21 mouse cellular contexts compared by ENCODE assay signal in the genomic region with DNA sequence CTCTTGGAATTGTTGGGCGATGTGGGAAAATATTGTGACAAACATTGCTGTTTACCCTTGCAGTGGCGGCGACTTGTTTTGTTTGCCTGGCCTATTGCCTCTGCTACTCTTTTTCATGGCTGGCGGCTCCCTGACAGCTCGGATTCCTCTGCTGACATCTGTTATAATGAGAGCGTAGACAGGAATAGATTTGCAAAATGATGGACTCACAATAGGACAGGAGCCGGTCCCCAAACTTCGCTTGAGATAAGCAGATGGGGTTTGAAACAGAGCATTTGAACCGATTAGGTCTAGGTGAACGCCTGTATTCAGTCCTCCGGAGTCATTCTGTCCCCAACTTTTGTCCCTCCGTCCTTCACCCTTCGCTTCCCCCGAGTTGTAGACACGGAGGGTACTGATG. TPM values are rescaled to one million over a fixed set of nuclear protein-coding genes. Genes with fewer than 3 reads are reported as not detected.
A peak's percentile ranks its signal among the peaks of the same experiment; 100 is the strongest.
DNase-seq lines count a peak whose midpoint lies in the region; ATAC-seq and TF ChIP-seq lines count a peak whose summit lies in the region.
"Had no signal": no experiment of that assay in that cellular context is flagged by ENCODE, and none has a peak within 500 bp of the region (broad histone marks: within the 10 kb centered on the region; RNA-seq: fewer than 3 reads in every experiment).

No protein-coding gene starts in this region.

- H3K4me1 ChIP-seq in forebrain, embryonic 12.5 days = peaks cover 27% of the 10 kb centered on the region
- peaks cover 19% of the 10 kb centered on the region for H3K4me1 ChIP-seq in hindbrain, embryonic 15.5 days (replicated peaks)
- no peaks in the 10 kb centered on the region for H3K4me1 ChIP-seq in midbrain, postnatal 0 days (ENCODE audit: insufficient read depth, low read length)
- H3K4me1 ChIP-seq: megakaryocyte, embryonic 14.5 days had no signal

- intact Hi-C loops in left cerebral cortex, adult 2 months (cut with DNase I) = no loop called here

- H3K27me3 ChIP-seq in forebrain, embryonic 12.5 days = peaks cover 5% of the 10 kb centered on the region; the same call in 1 of the 2 replicates
- no peaks in the 10 kb centered on the region for H3K27me3 ChIP-seq in hindbrain, embryonic 15.5 days
- no peaks in the 10 kb centered on the region for H3K27me3 ChIP-seq in midbrain, postnatal 0 days (ENCODE audit: insufficient read depth, low read length)
- H3K27me3 ChIP-seq: CH12.LX; liver, embryonic 12.5 days had no signal

- H3K36me3 ChIP-seq in forebrain, embryonic 12.5 days (replicated peaks) = no peaks in the 10 kb centered on the region
- no peaks in the 10 kb centered on the region for H3K36me3 ChIP-seq in hindbrain, embryonic 15.5 days
- no peaks in the 10 kb centered on the region for H3K36me3 ChIP-seq in midbrain, postnatal 0 days (ENCODE audit: insufficient read depth, low read length)
- H3K36me3 ChIP-seq: liver, embryonic 12.5 days had no signal

- TF ChIP-seq CTCF in midbrain, postnatal 0 days (IDR thresholded peaks at IDR 0.05) = no peak
- no peak for TF ChIP-seq CTCF in left cerebral cortex, adult 2 months (IDR thresholded peaks at IDR 0.05)

- H3K9me3 ChIP-seq in forebrain, embryonic 12.5 days = no peaks in the 10 kb centered on the region
- H3K9me3 ChIP-seq in hindbrain, embryonic 15.5 days = no peaks in the 10 kb centered on the region
- H3K9me3 ChIP-seq in midbrain, postnatal 0 days (ENCODE audit: low read length) = no peaks in the 10 kb centered on the region
- H3K9me3 ChIP-seq: liver, embryonic 12.5 days had no signal

- DNase-seq in embryo, embryonic 10.5 days (ENCODE audit: low spot score) = peak; percentile 37
- DNase-seq in embryo, embryonic 11 days = no peak
- peak; percentile 17 for DNase-seq in midbrain, postnatal 0 days (ENCODE audit: low spot score)
- DNase-seq in ovary, postnatal 36 days (ENCODE audit: low spot score) = no peak
- no peak for DNase-seq in left cerebral cortex, adult 2 months (ENCODE audit: extremely low spot score in 1 of 2, low spot score in 2 of 2)
- DNase-seq in heart, adult 8-10 months (ENCODE audit: low spot score) = no peak
- DNase-seq: cerebellum, adult 18-20 months; heart, adult 2 months; right cerebral cortex, postnatal 25 days; thymus, adult 18-20 months had no signal

- H3K9ac ChIP-seq in forebrain, embryonic 12.5 days = no peak overlapping the region
- no peak overlapping the region for H3K9ac ChIP-seq in hindbrain, embryonic 15.5 days
- H3K9ac ChIP-seq in midbrain, postnatal 0 days (replicated peaks; ENCODE audit: low read length, poor library complexity, severe bottlenecking) = no peak overlapping the region
- H3K9ac ChIP-seq: liver, embryonic 12.5 days had no signal

- H3K4me3 ChIP-seq in forebrain, embryonic 12.5 days (replicated peaks) = no peak overlapping the region
- no peak overlapping the region for H3K4me3 ChIP-seq in hindbrain, embryonic 15.5 days
- no peak overlapping the region for H3K4me3 ChIP-seq in midbrain, postnatal 0 days (ENCODE audit: low read depth, low read length)
- H3K4me3 ChIP-seq in left cerebral cortex, adult 2 months = no peak overlapping the region
- H3K4me3 ChIP-seq: heart, adult 2 months; liver, embryonic 12.5 days; megakaryocyte, embryonic 14.5 days had no signal

- ATAC-seq in forebrain, embryonic 12.5 days (ENCODE audit: low FRiP score) = peak; percentile 53
- peak; percentile 43 for ATAC-seq in hindbrain, embryonic 15.5 days (ENCODE audit: low FRiP score, low read depth)
- no peak for ATAC-seq in midbrain, postnatal 0 days (ENCODE audit: low FRiP score)
- ATAC-seq: liver, embryonic 12.5 days had no signal

- 34% methylated on average over 15 of the region's 15 CpGs for WGBS in forebrain, embryonic 12.5 days
- WGBS in hindbrain, embryonic 15.5 days = 13% methylated on average over 15 of the region's 15 CpGs
- 45% methylated on average over 15 of the region's 15 CpGs for WGBS in midbrain, postnatal 0 days

- 0 out of 2 replicates have a peak overlapping the region, but pooled peaks have one; percentile 1 for H3K27ac ChIP-seq in forebrain, embryonic 12.5 days
- no peak overlapping the region for H3K27ac ChIP-seq in hindbrain, embryonic 15.5 days (replicated peaks)
- no peak overlapping the region for H3K27ac ChIP-seq in midbrain, postnatal 0 days (ENCODE audit: low read depth, low read length)
- H3K27ac ChIP-seq in left cerebral cortex, adult 2 months = no peak overlapping the region
- H3K27ac ChIP-seq: heart, adult 2 months; liver, embryonic 12.5 days had no signal

- H3K4me2 ChIP-seq in forebrain, embryonic 12.5 days = peak overlapping the region; percentile 3; the same call in 1 of the 2 replicates
- H3K4me2 ChIP-seq in hindbrain, embryonic 15.5 days = peak overlapping the region; percentile 25
- H3K4me2 ChIP-seq in midbrain, postnatal 0 days (ENCODE audit: low read depth, low read length, poor library complexity, severe bottlenecking) = no peak overlapping the region
- H3K4me2 ChIP-seq: liver, embryonic 12.5 days had no signal

RNA-seq across cellular contexts. Expression of a gene that starts 22.0 kb away (rescaled TPM):
- 0.27 TPM in 1 of 2 replicates, not detected in the other for polyA plus RNA-seq in forebrain, embryonic 12.5 days (2016; fragmentation: Nextera tagmentation; extraction: Ambion mirVana)
- 0.21 TPM in 1 of 2 replicates, not detected in the other for polyA plus RNA-seq in hindbrain, embryonic 15.5 days (2015; fragmentation: Nextera tagmentation; extraction: Ambion mirVana)
- not detected in 2 replicates for total RNA-seq in midbrain, postnatal 0 days (2014; rRNA removed)
- 0.27 and 0.34 TPM in 2 replicates for polyA plus RNA-seq in midbrain, postnatal 0 days (2015; fragmentation: Nextera tagmentation; extraction: Ambion mirVana)
- total RNA-seq in left cerebral cortex, adult 2 months (2021) = not detected
- under 1 TPM in 3 of 4 experiments, not detected in 1; 0.19 to 0.34 (median 0.29) TPM for total RNA-seq in heart, adult 8-10 months (2022)
- total RNA-seq: CH12.LX; common myeloid progenitor, adult 5-6 weeks; heart, adult 2 months; hematopoietic stem cell, adult 5-6 weeks; layer of hippocampus, adult 8-10 months; left cerebral cortex, postnatal 36 days had no signal
- polyA plus RNA-seq: kidney, embryonic 14.5 days; liver, embryonic 12.5 days; lung, embryonic 16.5 days had no signal

RNA-seq across cellular contexts. Expression of a gene that starts 28.0 kb away (rescaled TPM):
- 0.10 TPM in 1 of 2 replicates, not detected in the other for polyA plus RNA-seq in forebrain, embryonic 12.5 days (2016; fragmentation: Nextera tagmentation; extraction: Ambion mirVana)
- 0.17 and 0.46 TPM in 2 replicates for polyA plus RNA-seq in hindbrain, embryonic 15.5 days (2015; fragmentation: Nextera tagmentation; extraction: Ambion mirVana)
- total RNA-seq in midbrain, postnatal 0 days (2014; rRNA removed) = 0.05 and 0.71 TPM in 2 replicates
- 0.04 and 0.41 TPM in 2 replicates for polyA plus RNA-seq in midbrain, postnatal 0 days (2015; fragmentation: Nextera tagmentation; extraction: Ambion mirVana)
- total RNA-seq in left cerebral cortex, adult 2 months (2021) = under 1 TPM; 0.18 to 0.23 TPM
- total RNA-seq in heart, adult 8-10 months (2022) = under 1 TPM; 0.23 to 0.59 (median 0.35) TPM
- total RNA-seq: CH12.LX; common myeloid progenitor, adult 5-6 weeks had no signal

Comparison
In these comparisons a context has a peak if more than half of its experiments do, and no peak if none do; other contexts are left out.
1. DNase-seq: peak in embryo, embryonic 10.5 days (single experiment) and midbrain, postnatal 0 days (single experiment); none in embryo, embryonic 11 days (single experiment), ovary, postnatal 36 days (single experiment), left cerebral cortex, adult 2 months (0 of 2) and heart, adult 8-10 months (single experiment).